Mouse (Mus musculus): ENCODE data around the gene Wfdc12. TPM values are rescaled to one million over a fixed set of nuclear protein-coding genes. Genes with fewer than 3 reads are reported as not detected.

The Wfdc12 gene
- total RNA-seq, 2 experiments from 2014 or later, result not detected

DNA sequence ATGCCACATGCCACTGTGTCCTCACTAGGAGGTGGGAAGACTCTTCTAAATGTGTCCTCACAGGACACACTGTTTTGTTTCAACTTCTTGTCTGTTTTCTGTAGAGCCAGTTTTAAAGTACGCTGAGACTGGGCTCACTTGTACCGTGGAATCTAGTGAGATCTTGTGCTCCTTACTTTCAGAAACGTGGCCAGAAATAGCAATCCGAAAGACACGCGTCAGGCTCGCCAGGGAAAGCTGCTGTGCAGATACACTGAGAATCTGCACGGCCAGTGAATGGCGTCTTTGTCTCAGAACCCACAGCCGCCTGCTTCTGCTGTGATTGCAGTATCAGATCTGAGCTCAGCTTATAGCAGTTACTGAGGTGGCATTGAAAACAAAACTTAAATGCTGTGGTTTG lies 48.4 kb downstream of the Wfdc12 start:
- DNase-seq, result peak; percentile 22
- intact Hi-C loops (cut with DNase I; ENCODE audit: low total_unique reads), result no loop called here

Other genes with a start within 250 kb of the Wfdc12 start
- gene Ywhab, start 195.6 kb downstream of the Wfdc12 start, total RNA-seq (2021), result 10 to 100 TPM; 52.4 to 59.3 TPM
- under 1 TPM; 0.84 TPM for gene Pabpc1l, start 165.2 kb downstream of the Wfdc12 start, total RNA-seq (2021)
- 10 to 100 TPM; 10.0 to 10.3 TPM for gene Stk4, start 120.3 kb downstream of the Wfdc12 start, total RNA-seq (2021)
- 10 to 100 TPM; 11.7 to 14.6 TPM for gene Tomm34, start 119.4 kb downstream of the Wfdc12 start, total RNA-seq (2021)
- gene Kcns1, start 19.5 kb downstream of the Wfdc12 start, total RNA-seq (2021), result 1 to 10 TPM; 1.2 to 2.8 TPM
- under 1 TPM; 0.44 to 0.62 TPM for gene Wfdc5, start 7.9 kb downstream of the Wfdc12 start, total RNA-seq (2021)
- gene Wfdc15a, start 9.5 kb upstream of the Wfdc12 start, total RNA-seq (2021), result not detected
- not detected for gene Wfdc15b, start 31.1 kb upstream of the Wfdc12 start, total RNA-seq (2021)
- not detected for gene Svs2, start 47.9 kb upstream of the Wfdc12 start, total RNA-seq (2021)
- gene Svs3b, start 66.0 kb upstream of the Wfdc12 start, total RNA-seq (2021), result not detected
- gene Svs4, start 87.9 kb upstream of the Wfdc12 start, total RNA-seq (2021), result not detected
- gene Svs3a, start 98.7 kb upstream of the Wfdc12 start, total RNA-seq (2021), result not detected
- gene Svs6, start 126.1 kb upstream of the Wfdc12 start, total RNA-seq (2021), result not detected
- gene Svs5, start 142.1 kb upstream of the Wfdc12 start, total RNA-seq (2021), result not detected
- under 1 TPM; 0.64 to 0.66 TPM for gene Slpi, start 198.5 kb upstream of the Wfdc12 start, total RNA-seq (2021)
- gene Rbpjl, start 212.5 kb upstream of the Wfdc12 start, total RNA-seq (2021), result under 1 TPM in 1 of 2 experiments, not detected in 1; 0.07 TPM
- 1 to 10 TPM; 3.7 to 5.4 TPM for gene Matn4, start 214.6 kb upstream of the Wfdc12 start, total RNA-seq (2021)

Data from gastrocnemius, postnatal 14 days (tissue).